Mouse (Mus musculus): ENCODE data around the gene Kcnj4. TPM values are rescaled to one million over a fixed set of nuclear protein-coding genes. Genes with fewer than 3 reads are reported as not detected.

The Kcnj4 gene
- polyA plus RNA-seq, 1 experiment from 2014 or later: not detected

DNA sequence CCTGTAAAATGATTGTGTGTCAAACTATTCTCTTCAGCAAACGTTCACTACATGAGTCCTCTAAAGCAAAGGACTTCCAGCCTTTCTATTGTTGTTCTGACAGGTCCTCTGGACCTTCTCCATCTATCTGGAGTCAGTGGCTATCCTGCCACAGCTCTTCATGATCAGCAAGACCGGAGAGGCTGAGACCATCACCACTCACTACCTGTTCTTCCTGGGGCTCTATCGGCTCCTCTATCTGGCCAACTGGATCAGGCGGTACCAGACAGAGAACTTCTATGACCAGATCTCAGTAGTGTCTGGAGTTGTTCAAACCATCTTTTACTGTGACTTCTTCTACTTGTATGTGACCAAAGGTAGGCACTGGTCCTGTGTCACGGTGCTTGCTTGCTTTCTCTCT is 20.5 kb upstream of the Kcnj4 start:
- Histone ChIP-seq H3K4me3 (ENCODE audit: inconsistent target) (no peak overlapping the region), H3K27ac (no peak overlapping the region), H3K36me3 (ENCODE audit: inconsistent target) (peaks cover 27% of the 10 kb centered on the region), H3K79me2 (ENCODE audit: inconsistent target) (no peaks in the 10 kb centered on the region)
- WGBS (ENCODE audit: missing documents): 83% methylated on average over 5 of the region's 5 CpGs

DNA sequence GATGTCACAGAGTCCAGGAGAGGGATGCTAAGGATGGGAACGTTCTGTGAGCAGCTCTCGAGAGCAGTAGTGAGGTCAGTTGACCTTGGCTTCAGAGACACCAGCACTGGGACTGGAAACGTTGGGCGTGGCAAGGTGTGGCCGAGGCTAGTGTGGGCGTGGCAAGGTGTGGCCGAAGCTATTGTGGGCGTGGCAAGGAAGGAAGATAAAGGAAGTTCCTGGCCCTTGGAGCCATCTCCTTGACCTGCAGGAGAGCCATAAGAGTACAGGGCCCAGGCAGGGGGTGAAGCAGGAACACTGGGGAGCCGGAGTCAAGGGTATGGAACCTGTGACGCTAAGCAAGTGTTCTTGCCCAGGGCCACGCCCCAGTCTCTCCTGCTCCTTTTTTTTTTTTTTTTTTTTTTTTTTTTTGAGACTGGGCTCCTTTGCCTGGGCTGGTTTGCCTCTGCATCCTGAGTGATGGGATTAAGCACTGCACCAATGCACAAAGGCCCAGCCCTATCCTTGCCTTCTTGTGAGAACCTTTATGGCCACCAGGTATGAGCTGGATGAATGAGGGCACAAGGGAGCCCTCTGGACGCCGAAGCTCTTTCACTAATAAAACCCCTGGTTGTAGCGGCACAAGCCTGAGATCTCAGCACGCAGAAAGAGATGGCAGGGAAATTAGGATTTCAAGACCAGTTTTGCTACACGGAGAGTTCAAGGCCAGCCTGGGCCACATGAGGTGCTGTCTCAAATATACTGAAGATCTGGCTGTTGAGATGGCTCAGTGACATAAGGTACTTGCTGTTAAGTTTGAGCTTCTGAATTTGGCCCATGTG is 14.6 kb upstream of the Kcnj4 start:
- WGBS (ENCODE audit: missing documents): 65% methylated on average over 16 of the region's 16 CpGs
- no peak overlapping the region for H3K4me3 ChIP-seq (ENCODE audit: inconsistent target)
- H3K36me3 ChIP-seq (ENCODE audit: inconsistent target): no peaks in the 10 kb centered on the region
- no peak overlapping the region for H3K27ac ChIP-seq
- H3K79me2 ChIP-seq (ENCODE audit: inconsistent target): no peaks in the 10 kb centered on the region

DNA sequence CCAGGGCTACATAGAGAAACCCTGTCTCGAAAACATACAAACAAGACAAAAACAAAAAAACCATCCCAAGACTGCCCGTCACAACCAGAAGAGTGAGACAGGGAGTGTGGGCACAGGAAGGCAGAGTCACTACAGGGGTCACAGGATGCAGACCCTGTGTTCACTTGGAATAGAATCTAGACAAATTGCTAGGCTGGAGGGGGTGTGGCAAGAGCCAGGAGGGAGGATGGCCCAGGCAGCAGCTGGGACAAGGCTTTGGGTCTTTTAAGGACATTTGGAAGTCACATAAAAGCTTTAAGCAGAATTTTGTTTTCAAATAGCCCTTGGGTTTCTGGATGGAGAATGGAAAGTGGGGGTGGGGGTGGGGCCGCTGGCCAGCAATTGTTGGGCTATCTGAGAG is 13.5 kb upstream of the Kcnj4 start:
- H3K4me3 ChIP-seq (ENCODE audit: inconsistent target): no peak overlapping the region
- no peaks in the 10 kb centered on the region for H3K79me2 ChIP-seq (ENCODE audit: inconsistent target)
- H3K36me3 ChIP-seq (ENCODE audit: inconsistent target): no peaks in the 10 kb centered on the region
- no peak overlapping the region for H3K27ac ChIP-seq
- 88% methylated on average over 3 of the region's 3 CpGs for WGBS (ENCODE audit: missing documents)

DNA sequence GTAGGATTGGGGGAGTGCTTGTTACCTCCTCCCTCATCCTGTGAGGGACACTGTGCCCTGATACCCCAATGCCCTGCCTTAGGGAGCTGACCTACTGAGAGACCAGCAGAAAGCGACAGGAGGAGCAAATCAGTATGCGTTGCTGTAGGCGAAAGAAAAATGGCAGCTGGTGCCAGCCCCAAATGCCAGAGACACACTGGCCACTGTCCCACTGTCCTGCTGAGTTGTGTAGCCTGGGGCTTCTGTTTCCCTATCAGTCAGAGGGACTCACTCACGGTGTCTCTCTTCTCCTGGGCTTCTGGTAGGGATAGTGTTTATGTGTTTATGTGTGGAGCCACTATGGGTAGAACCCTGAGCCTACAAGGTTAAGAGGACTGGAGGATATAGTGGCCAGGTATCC is 12.7 kb upstream of the Kcnj4 start:
- no peak overlapping the region for H3K27ac ChIP-seq
- H3K79me2 ChIP-seq (ENCODE audit: inconsistent target): no peaks in the 10 kb centered on the region
- no peaks in the 10 kb centered on the region for H3K36me3 ChIP-seq (ENCODE audit: inconsistent target)
- WGBS (ENCODE audit: missing documents): 92% methylated on average over 4 of the region's 4 CpGs
- H3K4me3 ChIP-seq (ENCODE audit: inconsistent target): no peak overlapping the region

DNA sequence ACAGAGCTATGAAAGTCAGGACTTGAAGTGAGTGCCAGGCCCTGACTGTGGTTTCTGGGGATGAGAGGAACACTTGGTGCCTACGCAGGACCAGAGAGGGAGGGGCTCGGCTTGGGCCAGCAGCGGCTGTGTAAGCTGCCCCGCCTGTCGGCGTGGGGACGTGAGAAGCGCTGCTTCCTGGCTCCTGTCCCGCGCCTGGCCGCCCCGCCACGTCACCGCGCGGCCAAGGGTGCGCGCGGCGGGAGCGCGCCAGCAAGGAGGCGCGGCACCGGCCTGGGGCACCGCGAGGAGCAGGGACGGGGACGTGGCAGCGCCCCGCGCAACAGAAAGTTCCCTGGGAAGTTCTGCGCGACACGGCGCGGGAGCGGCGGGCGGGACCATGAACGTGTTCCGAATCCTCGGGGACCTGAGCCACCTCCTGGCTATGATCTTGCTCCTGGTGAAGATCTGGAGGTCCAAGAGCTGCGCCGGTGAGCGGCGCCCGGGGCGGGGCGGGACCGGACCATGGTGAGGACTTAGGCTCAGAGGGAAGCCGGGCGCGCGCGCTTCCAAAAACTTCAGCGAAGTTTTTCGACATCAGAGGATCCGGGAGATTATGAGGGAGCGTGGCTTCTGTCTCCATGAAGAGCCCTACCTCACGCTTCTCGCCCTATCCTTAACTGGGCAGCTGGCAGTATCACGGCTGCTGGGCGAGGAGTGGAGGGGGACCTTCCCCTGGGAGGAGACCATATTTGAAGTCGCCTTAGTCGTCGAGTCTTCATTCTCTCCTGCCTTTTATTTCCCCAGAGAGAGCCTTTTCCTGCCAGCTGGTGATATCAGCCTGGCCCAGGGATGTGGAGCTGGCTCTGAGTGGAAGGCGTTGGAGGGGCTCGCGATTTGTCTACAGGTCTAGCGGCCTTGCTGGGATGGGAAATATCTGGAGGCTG is 11.4 kb upstream of the Kcnj4 start, which contains the start of gene Kdelr3:
Gene Kdelr3 (plus strand): TSS at position 241 of the 926 bp plus-strand sequence.
- H3K27ac ChIP-seq: no peak within 1 kb of the TSS
- 3% methylated on average over 70 of the region's 71 CpGs for WGBS (ENCODE audit: missing documents)
- no peaks in the 10 kb centered on the region for H3K79me2 ChIP-seq (ENCODE audit: inconsistent target)
- no peak within 1 kb of the TSS for H3K4me3 ChIP-seq (ENCODE audit: inconsistent target)
- H3K36me3 ChIP-seq (ENCODE audit: inconsistent target): no peaks in the 10 kb centered on the region

DNA sequence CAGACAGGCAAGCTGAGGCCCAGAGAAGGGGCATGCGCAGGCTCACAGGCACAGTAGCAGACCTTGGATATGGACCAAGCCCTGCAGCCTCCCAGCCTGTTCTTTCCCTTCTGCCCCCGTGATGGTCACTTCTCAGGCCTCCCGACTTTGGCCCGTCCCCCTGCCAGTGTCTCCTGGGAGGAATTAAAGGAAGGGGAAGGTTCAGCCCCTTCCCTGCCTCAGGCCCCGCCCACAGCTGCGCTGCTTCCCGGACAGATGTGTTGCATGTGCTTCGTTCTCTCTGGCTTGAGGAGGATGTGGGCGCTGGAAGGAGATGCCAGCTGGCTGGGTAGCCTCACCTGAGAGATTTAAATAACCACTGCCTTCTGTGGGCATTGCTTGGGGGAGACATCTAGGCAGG is 8.9 kb upstream of the Kcnj4 start:
- 12% methylated on average over 9 of the region's 9 CpGs for whole genome bisulfite sequencing (ENCODE audit: missing documents)
- Histone ChIP-seq H3K27ac (no peak overlapping the region), H3K79me2 (ENCODE audit: inconsistent target) (no peaks in the 10 kb centered on the region), H3K36me3 (ENCODE audit: inconsistent target) (no peaks in the 10 kb centered on the region), H3K4me3 (ENCODE audit: inconsistent target) (no peak overlapping the region)

DNA sequence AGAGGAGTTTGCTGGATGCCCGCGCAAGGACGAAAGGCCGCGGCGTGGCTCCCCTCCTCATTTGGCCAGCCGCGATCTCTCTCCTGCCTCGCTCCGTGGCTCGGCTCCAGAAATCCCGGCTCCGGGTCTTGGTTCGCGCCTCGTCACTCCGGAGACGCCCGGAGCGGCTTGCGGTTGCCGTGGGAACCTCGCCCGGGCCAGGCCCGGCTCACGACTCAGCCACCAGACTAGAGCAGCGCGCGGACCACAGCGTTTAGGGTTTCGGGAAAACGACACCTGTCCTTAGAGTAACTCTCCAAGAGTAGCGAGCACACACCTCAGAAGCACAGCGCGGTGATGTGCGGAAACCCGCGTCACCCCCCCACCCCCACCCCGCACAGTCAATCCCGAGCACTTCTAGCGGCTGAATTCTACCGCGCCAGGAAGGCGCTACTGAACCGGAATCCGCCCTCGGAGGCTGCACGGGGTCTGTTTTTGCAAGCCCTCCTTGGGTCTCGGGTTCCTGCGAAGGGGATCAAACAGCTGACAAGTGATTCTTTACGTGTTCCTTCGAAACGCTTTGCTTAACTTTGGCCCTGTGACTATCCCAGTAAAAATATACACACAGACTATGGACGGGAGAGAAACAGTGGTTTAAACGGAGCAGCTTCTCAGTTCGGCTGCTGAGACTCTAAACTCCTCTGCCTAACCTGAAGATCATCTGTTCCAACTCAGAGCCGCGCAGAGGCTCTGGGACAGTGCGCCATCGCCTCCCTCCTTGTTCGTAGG is 6.7 kb upstream of the Kcnj4 start:
- Histone ChIP-seq H3K79me2 (ENCODE audit: inconsistent target) (no peaks in the 10 kb centered on the region), H3K27ac (no peak overlapping the region), H3K4me3 (ENCODE audit: inconsistent target) (no peak overlapping the region), H3K36me3 (ENCODE audit: inconsistent target) (no peaks in the 10 kb centered on the region)
- WGBS (ENCODE audit: missing documents): 5% methylated on average over 51 of the region's 61 CpGs

DNA sequence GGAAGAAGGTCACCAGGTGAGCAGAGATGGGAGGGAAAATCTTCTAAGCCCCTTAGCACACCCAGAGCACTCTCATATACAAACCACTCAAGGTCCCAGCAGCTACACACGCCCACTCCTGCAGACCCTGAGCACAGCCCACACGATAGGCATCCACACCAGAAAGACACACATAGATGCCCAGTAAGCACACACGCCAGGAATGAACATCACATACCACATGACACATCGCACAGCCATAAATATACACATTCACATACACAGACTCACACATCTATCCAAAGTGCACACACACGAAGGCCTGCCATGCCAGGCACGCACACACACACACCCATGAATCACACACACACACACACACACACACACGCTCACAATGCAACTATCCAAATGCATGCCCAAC is 5.4 kb upstream of the Kcnj4 start:
- 84% methylated on average over 7 of the region's 7 CpGs for WGBS (ENCODE audit: missing documents)
- Histone ChIP-seq H3K36me3 (ENCODE audit: inconsistent target) (no peaks in the 10 kb centered on the region), H3K4me3 (ENCODE audit: inconsistent target) (no peak overlapping the region), H3K27ac (no peak overlapping the region), H3K79me2 (ENCODE audit: inconsistent target) (no peaks in the 10 kb centered on the region)

DNA sequence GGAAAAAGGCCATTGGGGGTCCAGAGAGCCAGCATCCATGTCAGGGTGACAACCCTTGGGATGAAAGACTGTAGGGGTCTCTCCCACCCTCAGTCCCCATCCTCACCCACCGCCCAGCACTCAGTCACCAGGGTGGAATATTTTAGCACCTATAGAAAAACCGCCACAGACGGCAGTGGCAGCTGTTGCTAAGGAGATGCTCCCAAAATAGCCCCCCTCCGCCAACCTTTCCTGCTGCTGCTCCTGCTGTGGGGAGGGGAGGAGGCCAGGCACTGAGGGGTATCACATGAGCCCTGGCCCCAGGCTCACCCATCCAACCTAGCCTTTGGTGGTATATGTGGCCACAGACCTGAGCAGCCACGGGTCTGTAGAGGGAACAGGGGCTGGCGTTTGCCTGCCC is 5.0 kb upstream of the Kcnj4 start:
- H3K36me3 ChIP-seq (ENCODE audit: inconsistent target): no peaks in the 10 kb centered on the region
- H3K27ac ChIP-seq: no peak overlapping the region
- H3K4me3 ChIP-seq (ENCODE audit: inconsistent target): no peak overlapping the region
- H3K79me2 ChIP-seq (ENCODE audit: inconsistent target): no peaks in the 10 kb centered on the region
- 34% methylated on average over 6 of the region's 6 CpGs for WGBS (ENCODE audit: missing documents)

DNA sequence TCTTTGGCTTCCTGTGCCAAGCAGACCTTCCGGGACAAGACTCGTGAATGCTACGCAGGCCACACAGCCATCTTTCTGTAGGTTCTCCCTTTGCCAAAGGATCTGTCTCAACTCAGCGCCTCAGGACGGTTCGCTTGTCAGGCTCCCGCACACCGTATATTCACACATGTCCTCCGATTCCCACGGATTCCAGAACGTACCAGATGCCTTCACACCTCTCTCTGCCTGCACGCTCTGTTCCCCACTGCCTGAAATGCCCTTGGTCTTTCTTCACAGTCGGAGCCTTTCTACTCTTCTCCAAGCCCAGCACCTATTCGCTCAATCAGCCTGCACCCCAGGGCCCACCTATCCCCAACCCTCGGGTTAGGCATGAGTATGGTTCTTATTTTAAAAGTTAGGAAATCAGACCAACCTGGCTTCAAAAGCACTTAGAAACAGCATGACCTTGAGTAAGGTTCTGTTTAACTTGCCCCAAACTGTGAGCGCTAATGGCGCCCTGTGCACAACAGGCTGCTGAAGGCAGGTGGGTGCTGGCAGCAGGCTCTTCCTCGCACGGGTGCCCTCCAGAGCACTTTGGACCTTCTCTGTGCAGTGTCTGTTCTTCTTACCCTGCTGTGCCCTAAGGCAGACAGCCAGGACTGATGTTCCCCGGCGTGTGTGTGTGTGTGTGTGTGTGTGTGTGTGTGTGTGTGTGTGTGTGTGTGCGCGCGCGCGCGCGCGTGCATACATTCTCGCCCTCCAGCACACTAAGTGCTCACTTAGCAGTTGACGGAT is 2.2 kb upstream of the Kcnj4 start:
- Histone ChIP-seq H3K4me3 (ENCODE audit: inconsistent target) (no peak overlapping the region), H3K36me3 (ENCODE audit: inconsistent target) (no peaks in the 10 kb centered on the region), H3K79me2 (ENCODE audit: inconsistent target) (no peaks in the 10 kb centered on the region), H3K27ac (no peak overlapping the region)
- WGBS (ENCODE audit: missing documents): 65% methylated on average over 24 of the region's 31 CpGs

DNA sequence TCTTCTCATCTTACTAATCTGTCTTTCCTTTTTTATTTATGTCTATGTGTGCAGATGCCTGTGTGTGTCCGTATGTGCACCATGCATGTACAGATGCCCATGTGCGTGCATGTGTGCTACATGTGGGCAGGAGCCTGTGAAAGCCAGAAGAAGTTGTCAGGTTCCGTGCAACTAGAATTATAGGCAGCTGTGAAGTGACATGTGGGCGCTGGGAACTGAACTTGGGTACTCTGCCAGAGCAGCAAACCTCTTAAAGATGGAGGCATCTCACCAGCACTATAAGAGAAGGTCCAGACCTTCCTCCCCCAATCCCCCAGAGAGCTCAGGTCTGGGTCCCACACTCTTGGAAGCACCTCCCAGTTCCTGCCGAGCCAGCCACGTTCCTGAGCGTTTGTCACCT is 1.4 kb upstream of the Kcnj4 start:
- 44% methylated on average over 7 of the region's 7 CpGs for WGBS (ENCODE audit: missing documents)
- Histone ChIP-seq H3K4me3 (ENCODE audit: inconsistent target) (no peak overlapping the region), H3K27ac (no peak overlapping the region), H3K79me2 (ENCODE audit: inconsistent target) (no peaks in the 10 kb centered on the region), H3K36me3 (ENCODE audit: inconsistent target) (no peaks in the 10 kb centered on the region)

DNA sequence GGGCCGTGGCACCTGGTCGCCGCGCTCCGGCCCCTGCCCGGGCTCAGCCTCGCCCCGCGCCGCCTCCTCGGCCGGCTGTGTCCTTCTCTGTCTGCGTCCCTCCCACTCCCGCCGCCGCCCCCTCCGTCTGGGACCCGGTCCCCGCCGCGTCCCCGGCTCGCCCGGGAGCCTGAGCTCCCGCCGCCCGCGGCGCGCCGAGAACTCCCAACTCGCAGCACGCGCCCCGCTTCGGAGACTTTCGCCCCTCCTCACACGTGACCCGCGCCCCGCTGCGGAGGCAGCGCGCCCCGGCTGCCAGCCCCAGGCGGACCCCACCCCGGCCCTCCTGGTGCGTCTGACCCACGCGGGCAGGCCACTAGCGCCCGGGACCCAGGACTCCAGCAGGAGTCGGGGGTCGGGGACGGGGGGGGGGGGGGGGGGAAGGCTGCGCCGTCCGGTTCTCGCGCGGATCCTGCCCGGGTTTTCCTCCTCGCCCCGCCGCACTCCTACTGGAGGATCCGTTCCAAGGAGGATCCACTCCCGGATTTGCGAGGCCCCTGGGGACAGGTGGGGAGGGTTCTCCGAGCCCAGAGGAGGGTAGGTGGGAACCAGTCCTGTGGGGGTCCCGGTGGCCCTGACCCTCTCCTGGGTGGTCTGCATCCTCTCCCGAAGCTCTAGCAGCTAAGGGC is 709 bp upstream of the Kcnj4 start:
- under 1% methylated on average over 60 of the region's 71 CpGs for WGBS (ENCODE audit: missing documents)
- Histone ChIP-seq H3K79me2 (ENCODE audit: inconsistent target) (no peaks in the 10 kb centered on the region), H3K4me3 (ENCODE audit: inconsistent target) (no peak overlapping the region), H3K27ac (no peak overlapping the region), H3K36me3 (ENCODE audit: inconsistent target) (no peaks in the 10 kb centered on the region)

DNA sequence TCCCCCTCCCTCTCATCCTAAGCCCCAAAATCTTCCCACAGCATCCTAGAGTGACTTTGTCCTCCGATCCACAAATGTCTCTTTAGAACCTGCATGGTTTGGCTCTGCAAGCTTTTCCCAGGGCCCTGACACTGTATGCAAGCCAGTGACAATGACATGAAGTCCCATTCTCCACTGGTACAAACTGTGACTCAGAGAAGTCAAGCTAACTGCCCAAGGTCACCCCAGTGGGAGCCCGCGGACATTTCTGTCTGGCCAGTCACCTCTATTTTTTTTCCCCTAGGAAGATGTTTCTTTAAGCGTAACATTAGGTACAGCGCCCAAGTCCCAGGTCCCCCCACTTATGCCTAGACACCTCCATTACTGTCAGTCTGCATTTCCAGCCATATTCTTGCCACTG is 1.6 kb downstream of the Kcnj4 start:
- H3K27ac ChIP-seq: no peak overlapping the region
- no peaks in the 10 kb centered on the region for H3K79me2 ChIP-seq (ENCODE audit: inconsistent target)
- H3K36me3 ChIP-seq (ENCODE audit: inconsistent target): no peaks in the 10 kb centered on the region
- H3K4me3 ChIP-seq (ENCODE audit: inconsistent target): no peak overlapping the region
- WGBS (ENCODE audit: missing documents): 78% methylated on average over 5 of the region's 5 CpGs

All from macrophage (primary cell).